Mouse (Mus musculus): ENCODE data around the gene Zic4. TPM values are rescaled to one million over a fixed set of nuclear protein-coding genes. Genes with fewer than 3 reads are reported as not detected.
A peak's percentile ranks its signal among the peaks of the same experiment; 100 is the strongest.

Zic4 gene
- polyA plus RNA-seq, 1 experiment from 2014 or later: not detected

DNA sequence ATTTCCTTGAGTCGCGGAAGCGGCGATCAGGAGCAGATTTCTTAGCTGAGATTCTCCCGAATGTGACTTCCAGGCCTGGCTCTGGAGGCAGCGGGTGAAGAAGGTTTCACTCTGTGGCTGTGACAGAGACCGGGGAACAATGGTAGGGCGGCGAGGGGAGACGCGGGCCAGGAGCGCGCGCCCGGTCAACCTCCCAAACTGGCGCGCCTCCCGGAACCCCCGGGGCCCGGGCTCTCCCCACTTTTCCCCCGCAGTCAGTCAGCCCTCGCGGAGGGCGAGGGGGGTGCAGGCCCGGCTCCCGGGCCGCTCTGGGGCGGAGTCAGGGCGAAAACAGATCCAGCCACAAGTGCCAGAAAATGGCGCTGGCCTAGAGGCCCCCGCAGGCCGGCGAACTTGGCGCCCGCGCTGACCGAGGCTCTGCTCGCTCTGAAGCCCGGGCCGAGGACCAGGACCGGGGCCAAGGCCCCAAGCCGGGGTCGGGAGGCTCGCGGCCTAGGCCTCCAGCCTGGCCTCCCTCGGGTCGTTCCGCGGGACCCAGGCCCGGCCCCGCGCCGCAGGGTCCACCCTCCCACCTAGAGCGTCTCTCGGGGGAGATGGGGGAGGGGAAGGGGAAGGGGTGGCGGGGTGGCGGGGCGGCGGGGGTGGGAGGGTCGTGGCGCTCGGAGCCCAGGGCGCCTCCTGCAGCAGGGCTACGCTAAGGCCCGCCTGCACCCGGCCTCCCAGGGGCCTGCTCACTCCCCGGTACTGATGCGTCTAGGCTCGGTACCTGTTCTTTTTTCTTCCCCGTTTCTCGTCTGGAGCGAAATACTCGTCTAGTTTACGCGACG, 19.3 kb downstream of the Zic4 start:
- H3K9ac ChIP-seq: peak overlapping the region; percentile 40

DNA sequence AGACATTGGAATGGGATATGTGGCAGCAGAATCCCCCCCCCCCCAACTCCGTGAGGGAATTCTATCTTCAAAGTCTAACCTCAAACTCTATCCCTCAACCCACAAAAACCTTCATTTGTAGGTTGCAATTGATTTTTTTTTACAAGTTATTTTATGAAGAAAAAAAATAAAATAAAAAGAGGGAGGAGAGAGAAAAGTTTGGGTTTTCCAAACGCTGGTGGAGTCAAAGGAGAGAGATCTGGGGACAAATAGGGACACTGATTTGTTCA, 19.8 kb downstream of the Zic4 start:
- Histone ChIP-seq H3K9me3 (ENCODE audit: low read depth, low read length) (no peaks in the 10 kb centered on the region), H3K9ac (no peak overlapping the region), H3K4me2 (no peak overlapping the region; the same call in 1 of the 2 replicates), H3K36me3 (ENCODE audit: insufficient read depth) (no peaks in the 10 kb centered on the region), H3K27me3 (ENCODE audit: insufficient read depth, low read length) (peaks cover 96% of the 10 kb centered on the region), H3K4me3 (ENCODE audit: low read depth, low read length) (peak overlapping the region; percentile 51; the same call in 1 of the 2 replicates), H3K27ac (ENCODE audit: low read depth) (no peak overlapping the region), H3K4me1 (ENCODE audit: insufficient read depth) (no peaks in the 10 kb centered on the region; the same call in 1 of the 2 replicates)
- ATAC-seq (ENCODE audit: insufficient read depth): no peak
- TF ChIP-seq CTCF (IDR thresholded peaks at IDR 0.05; ENCODE audit: low read depth): no peak
- WGBS: 4% methylated on average over 2 of the region's 2 CpGs
- DNase-seq: no peak

More for the DNA sequence above, 19.3 kb downstream of the Zic4 start:
- H3K4me3 ChIP-seq (ENCODE audit: low read depth, low read length): peak overlapping the region; percentile 51
- ATAC-seq (ENCODE audit: insufficient read depth) (peak; percentile 68), DNase-seq (peak; percentile 59)
- H3K27ac ChIP-seq (ENCODE audit: low read depth): no peak overlapping the region
- no peaks in the 10 kb centered on the region for H3K9me3 ChIP-seq (ENCODE audit: low read depth, low read length)
- no peak for TF ChIP-seq CTCF (IDR thresholded peaks at IDR 0.05; ENCODE audit: low read depth)
- under 1% methylated on average over 68 of the region's 76 CpGs for WGBS
- H3K36me3 ChIP-seq (ENCODE audit: insufficient read depth): no peaks in the 10 kb centered on the region
- peaks cover 97% of the 10 kb centered on the region for H3K27me3 ChIP-seq (ENCODE audit: insufficient read depth, low read length)
- no peaks in the 10 kb centered on the region; the same call in 1 of the 2 replicates for H3K4me1 ChIP-seq (ENCODE audit: insufficient read depth)
- H3K4me2 ChIP-seq: peak overlapping the region; percentile 86

DNA sequence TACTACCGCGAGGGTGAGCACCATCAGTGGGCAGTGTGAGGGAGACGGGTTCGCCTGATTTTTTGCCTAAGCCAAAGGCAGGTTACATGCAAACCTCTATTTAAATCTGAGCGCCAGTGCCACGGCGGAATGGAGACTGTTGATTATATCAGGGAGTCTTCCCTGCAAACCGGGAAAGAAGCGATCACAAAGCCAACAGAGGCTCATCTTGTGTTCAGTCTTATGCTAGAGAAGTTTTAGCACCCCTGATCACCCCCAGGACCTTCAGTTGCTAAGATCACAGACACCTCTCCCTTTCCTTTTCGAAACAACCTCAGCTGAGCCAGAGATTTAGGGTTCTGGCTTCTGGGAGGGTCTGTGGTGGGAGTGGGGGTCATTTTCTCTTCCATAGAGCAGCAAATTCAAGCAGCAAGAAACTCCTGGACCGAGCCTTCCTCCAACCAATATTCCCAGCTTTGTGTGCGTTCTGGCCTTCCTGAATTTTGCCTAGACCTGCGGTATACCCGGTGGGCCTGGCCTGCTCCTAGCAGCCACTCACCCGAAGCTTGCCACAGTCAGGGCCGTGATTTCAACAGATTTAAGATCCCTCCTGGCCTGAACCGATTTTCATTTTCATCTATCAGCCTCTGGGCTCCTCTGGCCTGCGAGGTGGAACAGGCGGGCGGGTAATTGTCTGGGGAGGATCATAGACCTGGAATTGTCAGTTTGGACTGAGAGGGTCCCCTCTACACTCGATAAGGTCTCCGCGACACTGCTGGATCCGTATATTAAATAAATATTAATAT, 20.4 kb downstream of the Zic4 start:
- 2% methylated on average over 24 of the region's 24 CpGs for WGBS
- H3K4me3 ChIP-seq (ENCODE audit: low read depth, low read length): no peak overlapping the region
- no peak overlapping the region for H3K27ac ChIP-seq (ENCODE audit: low read depth)
- ATAC-seq (ENCODE audit: insufficient read depth) (no peak), DNase-seq (no peak)
- no peak for TF ChIP-seq CTCF (IDR thresholded peaks at IDR 0.05; ENCODE audit: low read depth)
- H3K9ac ChIP-seq: no peak overlapping the region
- no peaks in the 10 kb centered on the region for H3K36me3 ChIP-seq (ENCODE audit: insufficient read depth)
- H3K4me1 ChIP-seq (ENCODE audit: insufficient read depth): no peaks in the 10 kb centered on the region; the same call in 1 of the 2 replicates
- H3K9me3 ChIP-seq (ENCODE audit: low read depth, low read length): no peaks in the 10 kb centered on the region
- H3K4me2 ChIP-seq: no peak overlapping the region
- H3K27me3 ChIP-seq (ENCODE audit: insufficient read depth, low read length): peaks cover 96% of the 10 kb centered on the region

DNA sequence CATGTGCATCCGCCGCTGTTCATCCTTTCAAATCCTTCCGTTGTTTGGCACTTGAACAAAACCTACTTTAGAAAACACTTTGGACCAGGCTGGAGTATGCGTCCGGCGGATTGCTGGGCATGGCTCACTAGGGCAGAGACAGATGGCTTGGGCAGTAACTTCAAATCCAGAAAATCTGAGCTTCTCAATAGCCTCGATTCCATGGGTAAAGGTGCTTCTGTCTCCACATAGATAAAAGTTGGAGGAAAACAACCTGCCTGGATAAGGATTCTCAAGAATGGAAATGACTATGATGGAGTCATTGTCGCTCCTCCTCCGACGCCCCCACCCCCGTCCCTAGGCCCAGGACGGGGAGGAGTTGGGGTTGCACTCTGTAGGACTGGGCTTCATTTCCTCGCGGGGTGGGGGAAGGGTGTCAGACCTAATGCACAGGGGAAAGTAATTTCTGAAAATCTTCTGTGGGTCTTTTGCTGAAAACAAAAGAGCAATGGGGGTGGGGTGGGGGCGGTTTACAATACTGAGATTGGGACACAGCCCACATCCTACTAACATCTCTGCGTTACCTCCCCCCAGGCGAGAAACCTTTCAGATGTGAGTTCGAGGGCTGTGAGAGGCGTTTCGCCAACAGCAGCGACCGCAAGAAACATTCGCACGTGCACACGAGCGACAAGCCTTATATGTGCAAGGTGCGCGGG, 21.4 kb downstream of the Zic4 start:
- ATAC-seq (ENCODE audit: insufficient read depth) (no peak), DNase-seq (no peak)

DNA sequence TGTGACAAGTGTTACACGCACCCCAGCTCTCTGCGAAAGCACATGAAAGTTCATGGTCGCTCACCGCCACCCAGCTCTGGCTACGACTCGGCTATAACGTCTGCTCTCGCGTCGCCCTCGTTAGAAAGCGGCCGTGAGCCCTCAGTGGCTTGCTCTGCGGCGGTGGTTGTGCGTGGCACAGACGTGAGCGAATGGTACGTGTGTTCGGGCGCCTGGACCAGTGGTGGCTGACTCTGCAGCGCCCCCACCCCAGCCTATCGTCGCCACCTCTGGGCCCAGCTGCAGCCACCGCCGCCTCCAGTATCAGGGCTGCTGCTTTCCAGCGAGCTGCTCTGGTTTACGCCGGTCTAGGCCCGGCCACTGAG, 21.9 kb downstream of the Zic4 start:
- no peak for ATAC-seq (ENCODE audit: insufficient read depth)
- WGBS: under 1% methylated on average over 30 of the region's 30 CpGs
- no peak for TF ChIP-seq CTCF (IDR thresholded peaks at IDR 0.05; ENCODE audit: low read depth)

More for the DNA sequence above, 21.4 kb downstream of the Zic4 start:
- H3K4me3 ChIP-seq (ENCODE audit: low read depth, low read length): no peak overlapping the region
- H3K4me1 ChIP-seq (ENCODE audit: insufficient read depth): no peaks in the 10 kb centered on the region; the same call in 1 of the 2 replicates
- no peaks in the 10 kb centered on the region for H3K36me3 ChIP-seq (ENCODE audit: insufficient read depth)
- no peak overlapping the region for H3K27ac ChIP-seq (ENCODE audit: low read depth)
- under 1% methylated on average over 28 of the region's 28 CpGs for WGBS
- no peak overlapping the region for H3K9ac ChIP-seq
- no peaks in the 10 kb centered on the region for H3K9me3 ChIP-seq (ENCODE audit: low read depth, low read length)
- H3K4me2 ChIP-seq: no peak overlapping the region
- H3K27me3 ChIP-seq (ENCODE audit: insufficient read depth, low read length): peaks cover 96% of the 10 kb centered on the region
- no peak for TF ChIP-seq CTCF (IDR thresholded peaks at IDR 0.05; ENCODE audit: low read depth)

DNA sequence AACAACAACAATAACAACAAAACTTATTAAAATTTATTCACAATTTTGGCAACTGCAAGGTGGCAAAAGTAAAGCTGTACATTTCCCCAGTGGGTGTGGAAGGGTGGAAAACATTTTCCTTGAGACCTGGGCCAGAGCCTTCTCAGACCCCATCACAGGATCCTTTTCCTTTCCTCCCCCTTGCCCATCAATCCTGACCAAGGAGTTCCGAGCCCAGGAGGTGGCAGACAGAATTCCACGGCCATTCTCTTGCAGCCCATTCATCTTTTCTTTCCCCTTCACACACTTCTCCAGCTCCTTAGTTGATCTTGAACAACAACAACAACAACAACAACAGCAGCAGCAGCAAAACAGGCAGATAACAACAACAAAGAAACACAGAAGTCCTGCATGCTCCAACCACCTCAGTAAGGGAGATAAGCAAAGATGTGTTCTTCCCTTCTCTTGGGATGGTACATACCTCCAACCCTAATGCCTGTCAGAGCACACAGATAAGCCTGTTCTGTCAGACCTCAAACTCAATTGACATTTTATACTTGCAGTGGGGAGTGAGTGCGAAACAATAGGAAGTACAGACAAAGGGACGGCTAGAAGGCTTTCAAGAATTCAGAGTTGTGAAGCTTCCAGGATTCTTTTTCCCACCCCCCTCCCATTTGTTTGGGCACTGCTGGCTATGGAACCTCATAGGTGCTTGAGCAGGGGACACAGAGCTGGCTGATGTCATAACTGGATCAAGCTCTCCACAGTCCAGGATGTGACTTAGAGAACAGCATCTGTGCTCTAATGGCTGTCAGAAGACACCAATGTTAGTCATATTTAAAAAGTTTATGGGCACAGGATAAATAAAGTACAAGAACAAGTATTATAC, 22.7 kb downstream of the Zic4 start:
- Histone ChIP-seq H3K9me3 (ENCODE audit: low read depth, low read length) (no peaks in the 10 kb centered on the region), H3K9ac (no peak overlapping the region), H3K27me3 (ENCODE audit: insufficient read depth, low read length) (peaks cover 96% of the 10 kb centered on the region), H3K36me3 (ENCODE audit: insufficient read depth) (no peaks in the 10 kb centered on the region), H3K4me3 (ENCODE audit: low read depth, low read length) (no peak overlapping the region), H3K27ac (ENCODE audit: low read depth) (no peak overlapping the region), H3K4me2 (no peak overlapping the region), H3K4me1 (ENCODE audit: insufficient read depth) (no peaks in the 10 kb centered on the region; the same call in 1 of the 2 replicates)
- TF ChIP-seq CTCF (IDR thresholded peaks at IDR 0.05; ENCODE audit: low read depth): no peak
- no peak for DNase-seq
- no peak for ATAC-seq (ENCODE audit: insufficient read depth)
- 3% methylated on average over 4 of the region's 4 CpGs for WGBS

More for the DNA sequence above, 21.9 kb downstream of the Zic4 start:
- Histone ChIP-seq H3K27me3 (ENCODE audit: insufficient read depth, low read length) (peaks cover 96% of the 10 kb centered on the region), H3K4me2 (no peak overlapping the region), H3K4me1 (ENCODE audit: insufficient read depth) (no peaks in the 10 kb centered on the region; the same call in 1 of the 2 replicates), H3K4me3 (ENCODE audit: low read depth, low read length) (no peak overlapping the region), H3K9ac (no peak overlapping the region), H3K36me3 (ENCODE audit: insufficient read depth) (no peaks in the 10 kb centered on the region), H3K9me3 (ENCODE audit: low read depth, low read length) (no peaks in the 10 kb centered on the region), H3K27ac (ENCODE audit: low read depth) (no peak overlapping the region)
- peak; percentile 19 for DNase-seq
